In the genomic region with DNA sequence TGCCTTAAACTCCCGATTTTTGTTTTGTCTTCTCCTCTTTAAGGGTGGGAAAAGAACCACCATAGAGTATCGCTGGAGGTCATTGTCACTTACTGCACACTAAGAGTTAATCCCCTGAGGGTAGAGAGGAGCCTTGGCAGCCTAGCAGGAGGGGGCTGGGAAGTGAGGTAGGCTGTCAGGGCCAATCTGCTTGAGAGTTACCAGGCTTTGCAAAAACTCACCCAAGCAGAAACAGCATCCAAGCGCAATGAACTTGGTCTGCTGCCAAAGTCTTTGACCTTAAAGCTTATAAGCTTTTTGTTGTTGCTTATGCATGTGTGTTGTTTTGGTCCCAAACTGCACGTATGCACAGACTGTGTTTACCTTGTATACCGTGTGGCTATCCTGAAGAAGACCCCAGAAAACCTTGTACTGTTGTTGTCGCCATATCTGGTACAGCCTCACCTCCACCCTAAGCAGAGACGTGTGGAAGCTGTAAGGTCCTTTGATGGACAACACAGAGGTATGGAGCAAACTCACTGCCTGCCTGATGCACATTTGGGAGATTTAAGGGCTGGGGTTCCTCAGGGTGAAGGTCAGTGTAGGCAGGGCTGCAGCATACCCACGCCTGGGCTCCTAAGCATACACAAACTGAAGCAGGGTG, we compare ENCODE assay signal across 8 mouse cellular contexts. TPM values are rescaled to one million over a fixed set of nuclear protein-coding genes. Genes with fewer than 3 reads are reported as not detected.
DNase-seq lines count a peak whose midpoint lies in the region; ATAC-seq and TF ChIP-seq lines count a peak whose summit lies in the region.
"Had no signal": no experiment of that assay in that cellular context is flagged by ENCODE, and none has a peak within 500 bp of the region (broad histone marks: within the 10 kb centered on the region; RNA-seq: fewer than 3 reads in every experiment).

No protein-coding gene starts in this region.

- WGBS in forebrain, embryonic 10.5 days = 31% methylated on average over 8 of the region's 8 CpGs
- 29% methylated on average over 8 of the region's 8 CpGs for WGBS in kidney, embryonic 15.5 days
- 33% methylated on average over 8 of the region's 8 CpGs for WGBS in stomach, embryonic 16.5 days
- WGBS in thymus, adult 2 months = 78% methylated on average over 8 of the region's 8 CpGs

- DNase-seq in ovary, postnatal 14 days (ENCODE audit: low spot score) = peak; percentile 23
- no peak for DNase-seq in ovary, postnatal 10 days (ENCODE audit: low spot score)
- peak; percentile 70 for DNase-seq in forebrain, embryonic 10.5 days (ENCODE audit: extremely low spot score, low spot score)
- no peak for DNase-seq in thymus, adult 2 months
- no peak for DNase-seq in thymus, adult 18-20 months

- peaks cover 42% of the 10 kb centered on the region for H3K4me1 ChIP-seq in forebrain, embryonic 10.5 days
- H3K4me1 ChIP-seq in kidney, embryonic 15.5 days = peaks cover 24% of the 10 kb centered on the region
- H3K4me1 ChIP-seq in stomach, embryonic 16.5 days (ENCODE audit: control insufficient read depth, insufficient read depth, low read length) = peaks cover 23% of the 10 kb centered on the region
- peaks cover 2% of the 10 kb centered on the region for H3K4me1 ChIP-seq in thymus, adult 2 months (replicated peaks; ENCODE audit: control insufficient read depth, insufficient read depth, low read length)

- no peak overlapping the region for H3K9ac ChIP-seq in kidney, embryonic 15.5 days
- H3K9ac ChIP-seq in stomach, embryonic 16.5 days (ENCODE audit: low read length) = no peak overlapping the region
- H3K9ac ChIP-seq: limb, embryonic 15.5 days had no signal

- no peak for TF ChIP-seq CTCF in thymus, adult 2 months (IDR thresholded peaks at IDR 0.05; ENCODE audit: borderline replicate concordance, control insufficient read depth, extremely low read depth, insufficient read depth, low read length, poor library complexity)

- H3K4me3 ChIP-seq in forebrain, embryonic 10.5 days = peak overlapping the region; percentile 29
- no peak overlapping the region for H3K4me3 ChIP-seq in kidney, embryonic 15.5 days (replicated peaks)
- H3K4me3 ChIP-seq in stomach, embryonic 16.5 days (replicated peaks; ENCODE audit: low read length) = no peak overlapping the region
- no peak overlapping the region for H3K4me3 ChIP-seq in thymus, adult 2 months (ENCODE audit: control insufficient read depth, insufficient read depth, low read length)
- H3K4me3 ChIP-seq: limb, embryonic 15.5 days had no signal

- no peak overlapping the region for H3K4me2 ChIP-seq in kidney, embryonic 15.5 days
- no peak overlapping the region for H3K4me2 ChIP-seq in stomach, embryonic 16.5 days (ENCODE audit: low read depth, low read length)
- H3K4me2 ChIP-seq: limb, embryonic 15.5 days had no signal

- peak; percentile 84 for ATAC-seq in kidney, embryonic 15.5 days (replicated peaks; ENCODE audit: low FRiP score)
- peak; percentile 32; the same call in 1 of the 2 replicates for ATAC-seq in stomach, embryonic 16.5 days (ENCODE audit: insufficient read depth, low FRiP score)

- no peaks in the 10 kb centered on the region for H3K9me3 ChIP-seq in forebrain, embryonic 10.5 days
- H3K9me3 ChIP-seq in kidney, embryonic 15.5 days (replicated peaks) = no peaks in the 10 kb centered on the region
- no peaks in the 10 kb centered on the region for H3K9me3 ChIP-seq in stomach, embryonic 16.5 days (replicated peaks; ENCODE audit: control insufficient read depth, low read length)
- H3K9me3 ChIP-seq: limb, embryonic 15.5 days had no signal

- no peak for TF ChIP-seq POLR2A in thymus, adult 2 months (IDR thresholded peaks at IDR 0.05; ENCODE audit: control insufficient read depth, extremely low read depth, insufficient read depth, low read length, poor library complexity)

- no peaks in the 10 kb centered on the region for H3K36me3 ChIP-seq in forebrain, embryonic 10.5 days (replicated peaks)
- H3K36me3 ChIP-seq in kidney, embryonic 15.5 days = no peaks in the 10 kb centered on the region
- H3K36me3 ChIP-seq in stomach, embryonic 16.5 days (ENCODE audit: control insufficient read depth, insufficient read depth, low read length) = no peaks in the 10 kb centered on the region
- no peaks in the 10 kb centered on the region for H3K36me3 ChIP-seq in thymus, adult 2 months (ENCODE audit: control insufficient read depth, insufficient read depth, low read length)
- H3K36me3 ChIP-seq: limb, embryonic 15.5 days had no signal

- H3K27ac ChIP-seq in forebrain, embryonic 10.5 days = peak overlapping the region; percentile 90
- peak overlapping the region; percentile 82 for H3K27ac ChIP-seq in kidney, embryonic 15.5 days
- H3K27ac ChIP-seq in stomach, embryonic 16.5 days (ENCODE audit: low read length) = peak overlapping the region; percentile 40; the same call in 1 of the 2 replicates
- H3K27ac ChIP-seq in thymus, adult 2 months (ENCODE audit: control insufficient read depth, insufficient read depth, low read length) = no peak overlapping the region
- H3K27ac ChIP-seq: limb, embryonic 15.5 days had no signal

- no peaks in the 10 kb centered on the region for H3K27me3 ChIP-seq in forebrain, embryonic 10.5 days (ENCODE audit: poor library complexity, severe bottlenecking)
- H3K27me3 ChIP-seq in kidney, embryonic 15.5 days = no peaks in the 10 kb centered on the region
- H3K27me3 ChIP-seq in stomach, embryonic 16.5 days (ENCODE audit: control insufficient read depth, insufficient read depth, low read length) = no peaks in the 10 kb centered on the region
- no peaks in the 10 kb centered on the region for H3K27me3 ChIP-seq in thymus, adult 2 months (ENCODE audit: control insufficient read depth, insufficient read depth, low read length)
- H3K27me3 ChIP-seq: limb, embryonic 15.5 days had no signal

RNA-seq across cellular contexts. Expression of a gene that starts 6.4 kb away (rescaled TPM):
- polyA plus RNA-seq in forebrain, embryonic 10.5 days (2016; fragmentation: Nextera tagmentation; extraction: Ambion mirVana) = 105 and 112 TPM in 2 replicates
- 83.0 and 86.1 TPM in 2 replicates for polyA plus RNA-seq in kidney, embryonic 15.5 days (2015; fragmentation: Nextera tagmentation; extraction: Ambion mirVana)
- polyA plus RNA-seq in stomach, embryonic 16.5 days (2015; fragmentation: Nextera tagmentation; extraction: Ambion mirVana) = 81.5 and 86.5 TPM in 2 replicates
- polyA plus RNA-seq in thymus, adult 2 months (2012; rRNA removed) = 33.6 and 43.6 TPM in 2 replicates

RNA-seq across cellular contexts. Expression of a gene that starts 37.3 kb away (rescaled TPM):
- polyA plus RNA-seq in forebrain, embryonic 10.5 days (2016; fragmentation: Nextera tagmentation; extraction: Ambion mirVana) = 59.3 and 62.3 TPM in 2 replicates
- polyA plus RNA-seq in kidney, embryonic 15.5 days (2015; fragmentation: Nextera tagmentation; extraction: Ambion mirVana) = 48.5 and 49.9 TPM in 2 replicates
- 38.6 and 41.5 TPM in 2 replicates for polyA plus RNA-seq in stomach, embryonic 16.5 days (2015; fragmentation: Nextera tagmentation; extraction: Ambion mirVana)
- polyA plus RNA-seq in thymus, adult 2 months (2012; rRNA removed) = 317 and 352 TPM in 2 replicates

RNA-seq across cellular contexts. Expression of a gene that starts 43.4 kb away (rescaled TPM):
- polyA plus RNA-seq in forebrain, embryonic 10.5 days (2016; fragmentation: Nextera tagmentation; extraction: Ambion mirVana) = 19.3 and 20.2 TPM in 2 replicates
- polyA plus RNA-seq in kidney, embryonic 15.5 days (2015; fragmentation: Nextera tagmentation; extraction: Ambion mirVana) = 15.9 and 18.8 TPM in 2 replicates
- 17.2 and 17.4 TPM in 2 replicates for polyA plus RNA-seq in stomach, embryonic 16.5 days (2015; fragmentation: Nextera tagmentation; extraction: Ambion mirVana)
- polyA plus RNA-seq in thymus, adult 2 months (2012; rRNA removed) = 153 and 171 TPM in 2 replicates

Comparison
In these comparisons a context has a peak if more than half of its experiments do, and no peak if none do; other contexts are left out.
1. DNase-seq: peak in ovary, postnatal 14 days (single experiment) and forebrain, embryonic 10.5 days (single experiment); none in ovary, postnatal 10 days (single experiment), thymus, adult 2 months (single experiment) and thymus, adult 18-20 months (0 of 2).